Mouse (Mus musculus) heart, adult 11 months (tissue): Measurements from ENCODE around the gene Fam221a.
A peak's percentile ranks its signal among the peaks of the same experiment; 100 is the strongest.

ENCODE experiments used
- DNase-seq: peaks from one replicate; pipeline ENCODE4 v3.0.0; 2022

Gene Fam221a

GRCm38 (mm10) chr6:49367159-49368054 is at the start of gene Fam221a:
Gene Fam221a, plus strand, starts transcription at chr6:49367739.
- peak; percentile 99 for DNase-seq

GRCm38 (mm10) chr6:49318966-49319594 is 48.5 kb upstream of the Fam221a start, which contains the start of gene Ccdc126:
Gene Ccdc126, plus strand, starts transcription at chr6:49319274.
- peak; percentile 100 for DNase-seq

GRCm38 (mm10) chr6:49319595-49320315 is 47.8 kb upstream of the Fam221a start:
- no peak for DNase-seq

GRCm38 (mm10) chr6:49321341-49321740 is 46.2 kb upstream of the Fam221a start:
- DNase-seq = peak; percentile 64

GRCm38 (mm10) chr6:49322056-49322455 is 45.5 kb upstream of the Fam221a start:
- DNase-seq = no peak

- peak; percentile 59 for DNase-seq
These were observed 44.6 kb upstream of the Fam221a start for GRCm38 (mm10) chr6:49322986-49323385.

- peak; percentile 66 for DNase-seq
These were observed 43.0 kb upstream of the Fam221a start for GRCm38 (mm10) chr6:49324528-49324927.

GRCm38 (mm10) chr6:49325294-49325693 is 42.2 kb upstream of the Fam221a start:
- DNase-seq = no peak

- peak; percentile 51 for DNase-seq
These were observed 40.7 kb upstream of the Fam221a start for GRCm38 (mm10) chr6:49326846-49327245.

GRCm38 (mm10) chr6:49331369-49332059 is 36.0 kb upstream of the Fam221a start:
- DNase-seq = peak; percentile 33

- no peak for DNase-seq
These were observed 35.5 kb upstream of the Fam221a start for GRCm38 (mm10) chr6:49332060-49332370.

- DNase-seq = peak; percentile 48
These were observed 29.0 kb upstream of the Fam221a start for GRCm38 (mm10) chr6:49338566-49338965.

- peak; percentile 82 for DNase-seq
These were observed 28.4 kb upstream of the Fam221a start for GRCm38 (mm10) chr6:49339145-49339544.

- DNase-seq = no peak
These were observed 23.6 kb upstream of the Fam221a start for GRCm38 (mm10) chr6:49343737-49344469.

GRCm38 (mm10) chr6:49349826-49350225 is 17.7 kb upstream of the Fam221a start:
- DNase-seq = no peak

GRCm38 (mm10) chr6:49354613-49355012 is 12.9 kb upstream of the Fam221a start:
- DNase-seq = peak; percentile 2

GRCm38 (mm10) chr6:49355171-49355570 is 12.4 kb upstream of the Fam221a start:
- peak; percentile 39 for DNase-seq

- DNase-seq = no peak
These were observed 7.1 kb upstream of the Fam221a start for GRCm38 (mm10) chr6:49360420-49360819.

- peak; percentile 29 for DNase-seq
These were observed 673 bp downstream of the Fam221a start for GRCm38 (mm10) chr6:49368212-49368611.

GRCm38 (mm10) chr6:49372705-49373104 is 5.2 kb downstream of the Fam221a start:
- no peak for DNase-seq

GRCm38 (mm10) chr6:49373943-49374342 is 6.4 kb downstream of the Fam221a start:
- no peak for DNase-seq

GRCm38 (mm10) chr6:49378328-49378727 is 10.8 kb downstream of the Fam221a start:
- no peak for DNase-seq
